Mouse (Mus musculus) Patski (cell line): ENCODE measurements around the gene Ift43. TPM values are rescaled to one million over a fixed set of nuclear protein-coding genes. Genes with fewer than 3 reads are reported as not detected.
A peak's percentile ranks its signal among the peaks of the same experiment; 100 is the strongest.

ENCODE experiments used
- ATAC-seq: fragments of 100-300 bp; one replicate; pipeline ENCODE4 v1.8.0; 2021
- CTCF ChIA-PET: fragments of 350-600 bp; sonication (Branson Sonifier 250); formaldehyde crosslinking; loops from one replicate; lab custom pipeline; 2022; ENCODE audit warnings: inconsistent platforms; lab: Charles Lee
- POLR2A ChIA-PET: fragments of 350-600 bp; sonication (Branson Sonifier 250); formaldehyde crosslinking; loops from one replicate; lab custom pipeline; 2022; ENCODE audit warnings: antibody characterized with exemption, inconsistent platforms; lab: Charles Lee
- DNase-seq: peaks from one replicate; pipeline ENCODE4 v3.0.0-alpha.2; 2011; ENCODE audit warnings: low read depth, low spot score
- H3K27me3 ChIP-seq: fragments of 371-371 bp; one replicate; pipeline ENCODE4 v1.5.1; 2021
- CTCF ChIP-seq: fragments of 100-300 bp; IDR thresholded peaks from one replicate; pipeline ENCODE4 v1.5.1; 2021
- in situ Hi-C: fragments of 300-500 bp; cut with MboI; formaldehyde crosslinking; loops from 3 replicates; pipeline ENCODE4 v1.11.1; 2018; ENCODE audit warnings: low pct_unique_long_range_greater_than_20kb, mixed read lengths
- polyA plus RNA-seq: library from polyadenylated mRNA; unstranded; gene quantifications from one replicate; pipeline ENCODE4 v1.2.3, GENCODE M21; 2021

The Ift43 gene
- 108 TPM for polyA plus RNA-seq

DNA sequence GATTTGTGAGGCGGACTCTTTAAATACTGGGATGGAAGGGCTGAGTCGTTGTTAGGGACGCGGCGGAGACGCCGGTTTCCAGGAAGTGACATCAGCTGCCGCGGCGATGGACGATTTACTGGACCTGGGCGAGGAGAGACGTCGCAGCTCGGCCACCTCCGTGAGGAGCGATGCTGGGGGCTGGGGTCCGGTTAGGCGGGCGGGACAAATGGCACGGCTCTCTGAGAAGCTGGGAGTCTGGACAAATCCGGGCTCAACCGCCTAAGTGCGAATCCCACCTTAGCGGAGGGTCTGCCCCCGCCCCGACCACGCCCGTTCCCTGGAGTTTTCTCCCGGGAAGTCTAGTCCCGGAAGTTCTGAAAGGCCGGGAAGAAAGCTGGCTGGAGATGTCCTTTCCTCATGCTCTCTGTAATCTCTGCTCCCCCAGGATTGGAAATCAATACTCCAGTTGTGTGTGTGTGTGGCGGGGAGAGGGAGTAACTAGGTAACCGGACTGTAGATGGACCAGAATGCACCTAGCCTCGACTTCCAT is at the start of gene Ift43:
TSS of gene Ift43 (plus strand) at position 61 of the 532 bp plus-strand sequence.
- in situ Hi-C loops = loop anchor here (25.0 kb wide), 2 partner anchors 745 to 805 kb away; partner anchors contain the start of genes Irf2bpl and Nek9
- CTCF ChIA-PET = interaction anchor here (1.4 kb wide), 1 partner anchor 239 kb away, joined by 3 read pairs; no protein-coding TSS in a partner anchor
- DNase-seq (no peak), ATAC-seq (peak; percentile 24)
- POLR2A ChIA-PET = interaction anchor here (0.5 to 0.7 kb wide), 2 partner anchors 45 to 177 kb away, joined by 3 to 5 read pairs; no protein-coding TSS in a partner anchor
- TF ChIP-seq CTCF = no peak
- no peaks in the 10 kb centered on the region for H3K27me3 ChIP-seq

DNA sequence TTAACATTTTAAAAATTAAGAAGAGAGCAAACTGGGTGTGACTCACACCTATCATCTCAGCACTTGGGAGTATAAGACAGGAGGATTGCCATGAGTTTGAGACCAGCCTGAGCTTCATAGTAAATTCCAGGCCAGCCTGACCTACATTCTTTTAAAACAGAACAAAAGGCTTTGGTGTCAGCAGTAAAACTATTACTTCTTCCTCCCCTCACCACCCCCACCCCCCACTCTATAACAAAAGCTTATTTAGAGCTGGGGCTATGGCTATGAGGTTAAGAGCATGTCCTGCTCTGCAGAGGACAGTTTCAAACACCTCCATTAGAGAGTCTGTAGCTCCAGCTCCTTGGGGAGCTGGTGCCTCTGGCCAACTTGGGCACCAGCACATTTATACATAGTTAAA is 46.8 kb upstream of the Ift43 start:
- H3K27me3 ChIP-seq = no peaks in the 10 kb centered on the region
- ChIA-PET CTCF (interaction anchor here (1.1 to 1.3 kb wide), 2 partner anchors 11 to 13 kb away, joined by 3 to 5 read pairs; no protein-coding TSS in a partner anchor), POLR2A (interaction anchor here (0.6 kb wide), 1 partner anchor 11 kb away, joined by 3 read pairs; no protein-coding TSS in a partner anchor)
- no peak for DNase-seq
- in situ Hi-C loops = no loop called here
- ATAC-seq = no peak
- no peak for TF ChIP-seq CTCF

DNA sequence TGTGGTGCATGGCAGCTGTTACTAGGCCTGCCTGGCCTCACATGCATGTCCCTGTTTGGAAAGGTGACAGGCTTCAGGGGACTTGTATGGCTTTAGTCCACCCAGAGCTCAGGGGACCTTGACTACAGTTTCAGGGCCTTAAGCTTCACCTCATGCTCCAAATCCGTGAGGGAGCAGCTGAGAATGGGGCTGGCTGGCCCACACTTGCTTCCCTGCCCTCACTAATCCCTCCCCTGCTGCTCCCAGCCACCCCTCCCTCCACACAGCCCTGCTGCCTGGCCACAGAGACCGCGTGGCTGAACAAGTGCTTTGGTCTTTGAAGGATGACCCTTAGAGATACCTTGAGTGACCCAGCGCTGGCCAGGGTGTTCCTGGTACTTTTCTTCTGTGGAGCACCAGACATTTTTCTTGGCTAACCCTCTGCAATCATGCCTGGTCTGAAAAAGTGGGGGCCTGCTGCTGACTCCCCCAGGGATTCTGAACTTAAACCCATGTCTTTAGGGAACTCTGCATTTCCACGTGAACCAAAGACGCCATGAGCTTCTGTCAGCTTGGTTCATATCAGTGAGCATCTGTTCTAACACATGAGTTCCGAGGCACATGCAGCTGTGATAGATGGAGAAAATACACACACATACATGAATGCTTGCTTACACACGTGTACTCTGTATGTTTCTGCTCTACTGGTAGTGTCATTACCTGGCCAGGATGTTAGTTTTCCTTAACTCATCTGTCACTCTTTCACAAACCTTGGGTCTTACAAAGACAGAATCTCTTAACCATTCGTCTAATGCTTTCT is 45.8 kb upstream of the Ift43 start:
- TF ChIP-seq CTCF = no peak
- no peaks in the 10 kb centered on the region for H3K27me3 ChIP-seq
- no peak for ATAC-seq
- CTCF ChIA-PET = interaction anchor here (2.0 kb wide), 1 partner anchor 11 kb away, joined by 7 read pairs; no protein-coding TSS in a partner anchor
- in situ Hi-C loops = no loop called here
- POLR2A ChIA-PET = no interaction called here
- DNase-seq = no peak

DNA sequence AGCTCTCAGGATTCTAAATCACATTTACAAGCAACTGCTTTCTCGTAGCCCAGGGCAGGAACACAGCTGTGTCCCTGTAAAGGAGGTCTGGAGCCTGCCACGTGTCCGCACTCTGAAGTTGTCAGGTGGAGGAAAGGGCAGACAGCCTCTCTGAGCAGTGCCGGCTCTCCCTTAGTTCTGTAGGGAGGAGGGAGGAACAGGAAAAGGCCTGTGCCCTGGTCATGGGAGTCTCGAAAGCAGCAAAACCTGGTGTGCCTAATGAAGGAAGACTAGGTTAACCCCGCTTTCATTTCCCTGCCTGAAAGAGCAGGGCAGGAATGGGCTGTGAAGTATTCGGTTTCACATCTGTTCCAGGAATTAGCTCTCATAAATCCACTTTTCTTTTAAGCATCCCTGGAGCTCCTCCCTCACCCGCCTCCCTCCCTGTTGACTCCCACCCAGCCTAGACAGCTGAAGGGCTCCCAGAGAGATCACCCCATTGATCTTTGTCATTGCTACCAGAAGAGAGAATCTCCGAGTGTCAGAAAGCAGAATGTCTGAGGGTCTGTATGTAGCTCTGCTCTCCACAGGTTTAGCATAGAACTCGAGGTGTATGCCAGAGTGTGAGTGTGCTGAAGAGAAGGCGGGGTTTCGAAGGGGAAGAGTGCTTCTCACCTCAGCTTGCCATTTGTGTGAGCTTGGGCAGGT is 45.0 kb upstream of the Ift43 start:
- POLR2A ChIA-PET = no interaction called here
- H3K27me3 ChIP-seq = no peaks in the 10 kb centered on the region
- TF ChIP-seq CTCF = no peak
- DNase-seq (no peak), ATAC-seq (no peak)
- CTCF ChIA-PET = interaction anchor here (0.8 to 2.2 kb wide), 3 partner anchors 10 to 38 kb away, joined by 3 to 7 read pairs (median 6); no protein-coding TSS in a partner anchor
- in situ Hi-C loops = no loop called here

DNA sequence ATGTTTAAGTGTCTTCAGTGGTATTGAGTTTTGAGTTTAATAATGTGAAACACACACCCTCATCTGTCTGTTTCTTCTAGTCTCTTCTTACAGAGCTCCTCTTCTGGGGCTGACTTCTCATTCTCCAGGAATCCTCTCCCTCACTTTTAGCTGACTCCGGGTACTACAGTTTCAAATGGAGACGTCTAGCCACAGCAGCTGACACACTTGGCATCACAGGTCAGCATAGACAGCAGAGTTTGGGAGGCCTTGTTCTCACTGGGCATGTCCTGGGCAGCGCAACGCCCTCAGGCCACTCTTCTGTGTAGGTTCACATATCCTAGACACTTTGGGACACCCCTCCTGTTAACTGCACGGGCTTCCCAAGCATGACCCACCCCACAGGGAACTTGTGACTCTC is 43.3 kb upstream of the Ift43 start:
- ChIA-PET POLR2A (no interaction called here), CTCF (interaction anchor here (2.2 kb wide), 1 partner anchor 14 kb away, joined by 6 read pairs; no protein-coding TSS in a partner anchor)
- H3K27me3 ChIP-seq = no peaks in the 10 kb centered on the region
- DNase-seq = no peak
- in situ Hi-C loops = no loop called here
- TF ChIP-seq CTCF = no peak
- no peak for ATAC-seq

DNA sequence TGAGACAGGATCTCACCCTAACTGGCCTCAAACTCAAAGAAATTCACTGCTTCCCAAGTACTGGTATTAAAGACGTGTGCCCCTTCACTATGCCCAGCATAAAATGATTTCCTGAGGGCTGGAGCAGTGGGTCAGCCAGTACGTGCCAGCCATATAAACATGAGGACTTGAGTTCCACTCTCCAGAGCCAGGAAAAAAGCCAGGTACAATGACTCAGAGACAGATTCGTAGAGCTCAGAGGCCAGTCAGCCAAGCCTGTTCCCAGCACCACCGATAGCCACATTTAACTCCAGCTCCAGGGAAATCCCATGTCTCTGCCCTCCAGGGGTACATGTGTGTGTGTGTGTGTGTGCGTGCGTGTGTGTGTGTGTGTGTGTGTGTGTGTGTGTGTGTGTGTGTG is 42.6 kb upstream of the Ift43 start:
- CTCF ChIA-PET = interaction anchor here (2.2 kb wide), 1 partner anchor 15 kb away, joined by 6 read pairs; no protein-coding TSS in a partner anchor
- POLR2A ChIA-PET = interaction anchor here (0.6 kb wide), 1 partner anchor 73 kb away, joined by 3 read pairs; no protein-coding TSS in a partner anchor
- ATAC-seq (no peak), DNase-seq (no peak)
- no peak for TF ChIP-seq CTCF
- in situ Hi-C loops = no loop called here
- H3K27me3 ChIP-seq = no peaks in the 10 kb centered on the region

DNA sequence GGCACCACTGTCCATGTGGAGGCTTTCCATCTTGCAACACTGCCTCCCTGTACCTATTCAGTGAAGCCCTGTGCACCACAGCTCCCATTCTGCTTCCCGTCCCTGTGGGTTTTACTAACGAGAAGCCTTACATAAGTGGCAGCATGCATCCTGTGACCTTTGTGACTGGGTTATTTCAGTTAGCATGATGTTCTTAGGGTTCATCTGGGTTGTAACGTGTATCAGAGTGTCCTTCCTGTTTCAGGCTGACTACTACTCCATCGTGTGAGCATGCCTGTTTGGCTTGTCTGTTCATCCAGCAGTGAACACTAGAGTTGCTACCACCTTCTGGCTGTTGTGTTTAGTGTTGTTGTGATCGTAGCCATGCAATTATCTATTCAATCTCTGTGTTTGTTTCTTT is 36.2 kb upstream of the Ift43 start:
- in situ Hi-C loops = no loop called here
- no peaks in the 10 kb centered on the region for H3K27me3 ChIP-seq
- DNase-seq (no peak), ATAC-seq (no peak)
- POLR2A ChIA-PET = no interaction called here
- CTCF ChIA-PET = no interaction called here
- no peak for TF ChIP-seq CTCF

DNA sequence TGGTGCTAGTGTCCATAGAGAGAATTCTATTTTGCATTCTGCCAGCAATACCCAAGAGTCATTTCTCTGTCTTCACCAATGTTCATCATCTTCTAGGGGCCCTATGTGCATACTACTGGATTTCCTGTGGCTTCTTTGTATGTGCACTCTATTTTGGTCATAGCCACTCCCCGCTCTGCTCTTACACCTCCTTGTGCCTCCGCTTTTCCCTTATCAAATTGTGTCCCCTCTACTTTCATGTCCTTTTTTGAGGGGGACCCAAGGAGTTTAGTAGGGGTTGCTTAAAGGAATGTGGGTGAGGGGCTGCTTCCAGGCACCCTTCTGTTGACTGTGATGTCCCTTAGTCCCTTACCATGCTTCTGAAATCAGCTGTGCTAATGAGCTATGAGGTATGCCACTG is 35.6 kb upstream of the Ift43 start:
- in situ Hi-C loops = no loop called here
- no peak for TF ChIP-seq CTCF
- ATAC-seq (no peak), DNase-seq (no peak)
- H3K27me3 ChIP-seq = no peaks in the 10 kb centered on the region
- ChIA-PET POLR2A (no interaction called here), CTCF (interaction anchor here (2.2 kb wide), 1 partner anchor 10 kb away, joined by 7 read pairs; no protein-coding TSS in a partner anchor)

DNA sequence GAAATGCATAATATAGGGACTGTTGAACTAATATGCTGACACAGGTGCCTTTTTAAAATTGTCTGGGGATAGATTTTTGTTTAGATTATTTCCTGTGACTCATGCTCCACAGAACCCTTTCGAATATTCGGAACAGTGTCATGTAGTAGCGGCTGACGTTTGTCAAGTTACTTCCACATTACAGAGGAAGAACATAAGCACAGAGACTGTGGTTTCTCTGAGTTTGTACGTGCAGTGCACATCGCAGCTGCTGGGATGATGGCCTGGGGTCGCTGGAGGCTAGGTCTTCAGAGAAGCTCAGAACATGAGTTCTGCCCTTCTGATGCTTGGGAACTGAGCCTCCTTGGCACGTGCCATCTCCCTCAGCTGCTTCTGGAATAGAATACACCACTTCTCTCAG is 35.0 kb upstream of the Ift43 start:
- no peaks in the 10 kb centered on the region for H3K27me3 ChIP-seq
- POLR2A ChIA-PET = no interaction called here
- ATAC-seq = no peak
- no peak for DNase-seq
- in situ Hi-C loops = no loop called here
- CTCF ChIA-PET = interaction anchor here (2.2 kb wide), 1 partner anchor 10 kb away, joined by 7 read pairs; no protein-coding TSS in a partner anchor
- TF ChIP-seq CTCF = no peak

DNA sequence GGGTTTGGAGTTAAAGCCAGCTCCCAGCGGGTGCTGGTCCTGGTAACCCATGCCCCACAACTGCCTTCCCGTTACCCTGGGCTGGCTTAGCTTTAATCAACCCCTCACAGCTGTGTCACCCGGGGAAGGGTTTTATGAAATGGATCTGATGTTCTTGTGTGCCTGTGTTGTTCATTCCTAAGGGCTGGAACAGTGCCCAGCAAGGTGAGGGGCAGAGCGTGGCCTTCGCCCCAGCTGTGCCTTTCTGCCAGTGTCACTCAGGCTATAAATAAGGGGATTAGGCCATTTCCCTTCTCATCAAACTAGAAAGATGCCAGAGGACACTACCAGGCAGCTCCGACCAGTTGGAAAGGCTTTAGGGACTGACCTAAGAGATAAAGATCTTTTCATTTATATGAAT is 32.5 kb upstream of the Ift43 start:
- H3K27me3 ChIP-seq = no peaks in the 10 kb centered on the region
- CTCF ChIA-PET = no interaction called here
- ATAC-seq = no peak
- POLR2A ChIA-PET = no interaction called here
- TF ChIP-seq CTCF = no peak
- in situ Hi-C loops = no loop called here
- DNase-seq = no peak
